Mouse (Mus musculus) hindbrain, embryonic 14.5 days (tissue): ENCODE results near the gene Efna2. TPM values are rescaled to one million over a fixed set of nuclear protein-coding genes. Genes with fewer than 3 reads are reported as not detected.
"Not testable (repeated sequence)": the region's sequence is repeated elsewhere in the genome, so short reads cannot be mapped to it uniquely, and the experiment has no call there.

Experiments used
- ATAC-seq: fragments of 200-750 bp; cut with Nextera tagmentation; 2 replicates; pipeline ENCODE4 v1.8.0; 2017; ENCODE audit warnings: moderate number of reproducible peaks, mild to moderate bottlenecking, moderate TSS enrichment, moderate library complexity; ENCODE audit not compliant: low FRiP score
- DNase-seq: peaks from one replicate; pipeline ENCODE4 v3.0.0-alpha.2; 2015; ENCODE audit warnings: low spot score
- H3K27ac ChIP-seq: fragments of 300-500 bp; sonication (generic); 2 replicates; pipeline ENCODE4 v1.5.1; 2014; ENCODE audit warnings: mild to moderate bottlenecking, moderate library complexity
- H3K27me3 ChIP-seq: fragments of 300-500 bp; sonication (generic); 2 replicates; pipeline ENCODE4 v1.6.1; 2014; ENCODE audit warnings: mild to moderate bottlenecking, low read length, mixed read lengths; ENCODE audit not compliant: control insufficient read depth, insufficient read depth
- H3K36me3 ChIP-seq: fragments of 300-500 bp; sonication (generic); replicated peaks from 2 replicates; pipeline ENCODE4 v1.6.1; 2014; ENCODE audit not compliant: control insufficient read depth, insufficient read depth
- H3K4me1 ChIP-seq: fragments of 300-500 bp; sonication (generic); replicated peaks from 2 replicates; pipeline ENCODE4 v1.6.1; 2014; ENCODE audit warnings: antibody characterized with exemption, low read length, mixed read lengths; ENCODE audit not compliant: control insufficient read depth, insufficient read depth
- H3K4me2 ChIP-seq: fragments of 300-500 bp; sonication (generic); replicated peaks from 2 replicates; pipeline ENCODE4 v1.6.1; 2014; ENCODE audit warnings: mild to moderate bottlenecking, moderate library complexity
- H3K4me3 ChIP-seq: fragments of 300-500 bp; sonication (generic); replicated peaks from 2 replicates; pipeline ENCODE4 v1.5.1; 2014; ENCODE audit warnings: mild to moderate bottlenecking, low read length
- H3K9ac ChIP-seq: fragments of 300-500 bp; sonication (generic); 2 replicates; pipeline ENCODE4 v1.6.1; 2014
- H3K9me3 ChIP-seq: fragments of 300-500 bp; sonication (generic); 2 replicates; pipeline ENCODE4 v1.6.1; 2016; ENCODE audit warnings: low read length; ENCODE audit not compliant: control insufficient read depth
- WGBS: fragments of 180-500 bp; shearing (Covaris S2); extraction: QIAGEN DNeasy Blood & Tissue Kit; methylation state at CpG from one replicate; pipeline ENCODE4 v1.1.7; 2014; 5-methylcytosine and 5-hydroxymethylcytosine counted together
- polyA plus RNA-seq: library from polyadenylated mRNA; unstranded; fragments of >200 nt; fragmentation: Nextera tagmentation; extraction: Ambion mirVana; gene quantifications from 2 replicates; pipeline ENCODE4 v1.2.1, GENCODE M21; 2014

The Efna2 gene
- polyA plus RNA-seq, 1 experiment from 2014 or later, result 26.2 TPM

- DNase-seq (no peak), ATAC-seq (peak; percentile 4; the same call in 1 of the 2 replicates)
- no peaks in the 10 kb centered on the region for H3K9me3 ChIP-seq
Measured at GRCm38 (mm10) chr10:80164161-80164997, 14.9 kb upstream of the Efna2 start.

GRCm38 (mm10) chr10:80164998-80165344, 14.3 kb upstream of the Efna2 start:
- Histone ChIP-seq H3K4me2 (peak overlapping the region; percentile 88), H3K4me3 (peak overlapping the region; percentile 40), H3K9me3 (no peaks in the 10 kb centered on the region), H3K9ac (peak overlapping the region; percentile 75), H3K27ac (peak overlapping the region; percentile 87), H3K36me3 (peaks cover 5% of the 10 kb centered on the region), H3K27me3 (no peaks in the 10 kb centered on the region), H3K4me1 (peaks cover 51% of the 10 kb centered on the region)
- under 1% methylated on average over 17 of the region's 17 CpGs for WGBS
- DNase-seq, result peak; percentile 96
- ATAC-seq, result peak; percentile 65

More at GRCm38 (mm10) chr10:80164161-80164997, 14.9 kb upstream of the Efna2 start:
- no peaks in the 10 kb centered on the region for H3K27me3 ChIP-seq
- peak overlapping the region; percentile 40 for H3K4me3 ChIP-seq
- H3K4me2 ChIP-seq, result peak overlapping the region; percentile 88
- H3K36me3 ChIP-seq, result peaks cover 2% of the 10 kb centered on the region; the same call in 1 of the 2 replicates
- H3K27ac ChIP-seq, result peak overlapping the region; percentile 87
- peak overlapping the region; percentile 75 for H3K9ac ChIP-seq
- 8% methylated on average over 43 of the region's 44 CpGs for WGBS
- peaks cover 48% of the 10 kb centered on the region for H3K4me1 ChIP-seq

GRCm38 (mm10) chr10:80165392-80166128, 13.7 kb upstream of the Efna2 start, which contains the start of gene Cirbp:
Cirbp (plus strand) TSS chr10:80165985.
- ATAC-seq, result no peak
- peaks cover 46% of the 10 kb centered on the region for H3K4me1 ChIP-seq

GRCm38 (mm10) chr10:80166136-80166535, 13.1 kb upstream of the Efna2 start:
- peak overlapping the region; percentile 42 for H3K9ac ChIP-seq

More at GRCm38 (mm10) chr10:80165392-80166128, 13.7 kb upstream of the Efna2 start, which contains the start of gene Cirbp:
- peak within 1 kb of the TSS; percentile 75 for H3K9ac ChIP-seq
- no peaks in the 10 kb centered on the region for H3K9me3 ChIP-seq
- WGBS, result 8% methylated on average over 20 of the region's 20 CpGs
- H3K27me3 ChIP-seq, result no peaks in the 10 kb centered on the region
- peak within 1 kb of the TSS; percentile 100 for H3K27ac ChIP-seq
- DNase-seq, result no peak
- peak within 1 kb of the TSS; percentile 100 for H3K4me3 ChIP-seq
- peaks cover 11% of the 10 kb centered on the region for H3K36me3 ChIP-seq
- H3K4me2 ChIP-seq, result peak within 1 kb of the TSS; percentile 88

GRCm38 (mm10) chr10:80167460-80168037, 11.7 kb upstream of the Efna2 start:
- H3K9me3 ChIP-seq, result no peaks in the 10 kb centered on the region
- ATAC-seq (peak; percentile 92), DNase-seq (peak; percentile 98)
- peak overlapping the region; percentile 100 for H3K4me3 ChIP-seq
- peak overlapping the region; percentile 100 for H3K9ac ChIP-seq
- peaks cover 41% of the 10 kb centered on the region for H3K4me1 ChIP-seq
- H3K36me3 ChIP-seq, result peaks cover 30% of the 10 kb centered on the region
- H3K27me3 ChIP-seq, result no peaks in the 10 kb centered on the region
- WGBS, result under 1% methylated on average over 55 of the region's 55 CpGs
- peak overlapping the region; percentile 100 for H3K27ac ChIP-seq
- peak overlapping the region; percentile 88 for H3K4me2 ChIP-seq

More at GRCm38 (mm10) chr10:80166136-80166535, 13.1 kb upstream of the Efna2 start:
- Histone ChIP-seq H3K4me2 (peak overlapping the region; percentile 88), H3K36me3 (peaks cover 17% of the 10 kb centered on the region), H3K4me1 (peaks cover 40% of the 10 kb centered on the region), H3K27ac (peak overlapping the region; percentile 87), H3K4me3 (peak overlapping the region; percentile 40; the same call in 1 of the 2 replicates)
- not testable (repeated sequence) for H3K27me3 ChIP-seq, DNase-seq, ATAC-seq, H3K9me3 ChIP-seq
- 83% methylated on average over 4 of the region's 4 CpGs for WGBS

- Histone ChIP-seq H3K27ac (peak overlapping the region; percentile 100), H3K4me1 (peaks cover 42% of the 10 kb centered on the region), H3K36me3 (peaks cover 30% of the 10 kb centered on the region), H3K9ac (peak overlapping the region; percentile 100), H3K27me3 (no peaks in the 10 kb centered on the region), H3K9me3 (no peaks in the 10 kb centered on the region), H3K4me2 (peak overlapping the region; percentile 88), H3K4me3 (peak overlapping the region; percentile 100)
- WGBS, result under 1% methylated on average over 45 of the region's 48 CpGs
- ATAC-seq (peak; percentile 25), DNase-seq (peak; percentile 94)
Measured at GRCm38 (mm10) chr10:80168038-80168661, 11.1 kb upstream of the Efna2 start.

- Histone ChIP-seq H3K9ac (peak overlapping the region; percentile 100), H3K4me2 (peak overlapping the region; percentile 88), H3K36me3 (peaks cover 30% of the 10 kb centered on the region), H3K9me3 (no peaks in the 10 kb centered on the region), H3K4me1 (peaks cover 44% of the 10 kb centered on the region), H3K27me3 (no peaks in the 10 kb centered on the region), H3K4me3 (peak overlapping the region; percentile 100), H3K27ac (no peak overlapping the region)
- ATAC-seq (no peak), DNase-seq (no peak)
- 50% methylated on average over 1 of the region's 1 CpGs for WGBS
Measured at GRCm38 (mm10) chr10:80169070-80169469, 10.2 kb upstream of the Efna2 start.

GRCm38 (mm10) chr10:80169651-80170050, 9.6 kb upstream of the Efna2 start:
- WGBS, result 96% methylated on average over 7 of the region's 7 CpGs
- Histone ChIP-seq H3K4me3 (no peak overlapping the region), H3K4me2 (peak overlapping the region; percentile 88), H3K9ac (peak overlapping the region; percentile 100; the same call in 1 of the 2 replicates), H3K9me3 (no peaks in the 10 kb centered on the region), H3K4me1 (peaks cover 38% of the 10 kb centered on the region), H3K27ac (no peak overlapping the region), H3K27me3 (no peaks in the 10 kb centered on the region), H3K36me3 (peaks cover 30% of the 10 kb centered on the region)
- DNase-seq (no peak), ATAC-seq (no peak)
